Mouse (Mus musculus): ENCODE data around the gene Tec.

GRCm38 (mm10) chr5:72732885-72733284 lies 135.4 kb downstream of the Tec start:
- TF ChIP-seq TAL1 (IDR thresholded peaks at IDR 0.05; ENCODE audit: low read length) = no peak
- TF ChIP-seq GATA1 (IDR thresholded peaks at IDR 0.05; ENCODE audit: low read length) = no peak

Measured in erythroblast, embryonic 14.5 days (primary cell).